Mouse (Mus musculus) G1E (cell line): ENCODE data around the gene Terb2.

Experiments used
- CTCF ChIP-seq: IDR thresholded peaks from 2 replicates; pipeline ENCODE4 v1.5.1; 2012; ENCODE audit warnings: low read depth, low read length, inconsistent platforms, mixed read lengths
- GATA1 ChIP-seq: IDR thresholded peaks from 2 replicates; pipeline ENCODE4 v1.6.1; 2012; ENCODE audit warnings: borderline replicate concordance, low read length, inconsistent platforms, mixed read lengths
- POLR2AphosphoS5 ChIP-seq: IDR thresholded peaks from 2 replicates; pipeline ENCODE4 v1.6.1; 2012; ENCODE audit warnings: low read depth, low read length, inconsistent platforms; ENCODE audit not compliant: insufficient replicate concordance

DNA sequence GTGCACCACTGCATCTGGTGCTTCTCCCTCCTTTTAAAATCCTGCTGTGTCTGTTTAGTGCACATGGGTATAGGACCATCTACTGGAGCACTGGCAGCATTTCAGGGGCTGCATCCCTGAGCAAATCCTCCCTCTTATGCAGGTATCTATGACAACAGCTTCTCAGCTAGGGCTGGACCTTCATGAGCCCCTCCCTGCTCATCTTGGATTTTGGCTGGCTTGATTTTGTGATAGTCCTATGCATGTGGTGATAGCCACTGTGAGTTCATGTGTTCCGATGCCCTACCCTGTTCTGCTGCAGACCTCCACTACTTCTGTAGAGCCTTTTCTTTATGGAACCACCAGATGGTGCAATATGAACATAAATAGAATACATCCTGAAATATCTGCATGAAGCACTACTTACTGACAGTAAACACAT lies 8.4 kb downstream of the Terb2 start:
- TF ChIP-seq POLR2AphosphoS5 (no peak), CTCF (no peak), GATA1 (no peak)
